Mouse (Mus musculus): ENCODE data around the gene Cox19. TPM values are rescaled to one million over a fixed set of nuclear protein-coding genes. Genes with fewer than 3 reads are reported as not detected.

Gene Cox19
- polyA plus RNA-seq, 1 experiment = 250 TPM

DNA sequence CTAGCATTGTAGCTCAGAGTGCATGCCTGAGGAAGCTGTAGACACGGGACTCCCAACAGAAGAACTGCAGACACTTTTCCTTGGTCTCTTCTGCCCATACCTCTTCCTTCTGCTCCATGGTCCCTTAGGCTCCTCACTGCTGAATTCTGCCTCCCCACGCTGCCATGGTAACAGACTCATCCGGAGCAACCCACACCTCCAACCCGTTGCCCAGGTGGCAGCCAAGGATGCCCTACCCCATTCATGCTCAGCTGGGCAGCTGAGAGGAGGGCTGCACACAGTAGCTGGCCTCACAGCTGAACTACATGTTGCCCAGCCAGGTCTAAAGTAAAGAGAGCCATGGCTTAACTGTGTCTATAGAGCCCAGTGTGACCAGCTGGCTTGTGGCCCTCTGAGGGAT is 62.6 kb downstream of the Cox19 start:
- no peak overlapping the region for H3K4me3 ChIP-seq (ENCODE audit: insufficient read depth, low read depth, low read length)
- peaks cover 12% of the 10 kb centered on the region for H3K4me1 ChIP-seq (ENCODE audit: control insufficient read depth, insufficient read depth, insufficient read length, low read length)
- H3K27ac ChIP-seq (replicated peaks; ENCODE audit: low read depth, low read length) = no peak overlapping the region

DNA sequence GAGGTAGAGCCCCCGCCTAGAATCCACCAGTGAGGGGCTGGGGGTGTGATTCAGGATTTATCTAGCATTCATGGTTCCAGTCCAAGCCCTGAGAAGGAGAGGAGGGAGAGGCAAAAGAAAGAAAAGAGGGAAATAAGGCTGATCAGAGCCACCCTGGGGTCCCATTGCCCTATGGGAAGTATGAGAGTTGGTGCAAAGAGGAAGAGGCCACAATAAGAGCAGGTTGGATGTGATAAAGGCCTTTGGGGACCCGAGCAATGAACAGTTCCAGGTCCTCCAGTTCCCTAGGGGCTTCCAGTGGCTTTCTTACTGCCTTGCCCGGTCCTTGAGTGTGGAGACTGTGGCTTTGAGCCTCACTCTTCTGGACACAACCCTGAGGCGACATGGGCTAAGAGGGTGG is 63.4 kb downstream of the Cox19 start:
- Histone ChIP-seq H3K4me3 (ENCODE audit: insufficient read depth, low read depth, low read length) (no peak overlapping the region), H3K4me1 (ENCODE audit: control insufficient read depth, insufficient read depth, insufficient read length, low read length) (peaks cover 12% of the 10 kb centered on the region), H3K27ac (replicated peaks; ENCODE audit: low read depth, low read length) (peak overlapping the region; percentile 14; the same call in 1 of the 2 replicates)

DNA sequence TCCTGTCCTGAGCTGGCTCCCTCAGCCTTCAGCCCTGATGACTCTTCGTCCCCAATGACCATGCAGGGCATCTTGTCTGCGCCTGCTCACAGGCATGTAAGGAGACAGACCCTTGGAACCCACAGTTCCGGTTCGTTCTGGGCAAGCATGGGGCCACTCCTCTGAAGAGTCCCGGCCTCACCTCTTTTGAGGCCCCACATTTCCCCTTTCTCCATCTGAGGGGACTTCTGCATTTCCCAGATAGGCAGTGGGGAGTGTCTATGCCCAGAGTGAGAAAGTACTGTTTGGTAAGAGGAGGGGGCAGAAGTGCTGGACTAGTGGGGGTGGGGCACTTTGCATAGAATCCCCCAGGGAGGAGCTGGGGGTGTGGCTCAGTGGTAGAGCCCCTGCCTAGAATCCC is 64.1 kb downstream of the Cox19 start:
- peak overlapping the region; percentile 41 for H3K27ac ChIP-seq (replicated peaks; ENCODE audit: low read depth, low read length)
- no peak overlapping the region for H3K4me3 ChIP-seq (ENCODE audit: insufficient read depth, low read depth, low read length)
- peaks cover 12% of the 10 kb centered on the region for H3K4me1 ChIP-seq (ENCODE audit: control insufficient read depth, insufficient read depth, insufficient read length, low read length)

Other genes with a start within 250 kb of the Cox19 start
- gene Prkar1b, start 201.4 kb downstream of the Cox19 start, polyA plus RNA-seq (2012; ENCODE audit: insufficient read depth, insufficient read length, missing spikeins) = 1.0 and 2.3 TPM in 2 replicates
- 7.9 and 8.2 TPM in 2 replicates for gene Dnaaf5, start 201.2 kb downstream of the Cox19 start, polyA plus RNA-seq (2012; ENCODE audit: insufficient read depth, insufficient read length, missing spikeins)
- 19.0 and 20.1 TPM in 2 replicates for gene Sun1, start 150.8 kb downstream of the Cox19 start, polyA plus RNA-seq (2012; ENCODE audit: insufficient read depth, insufficient read length, missing spikeins)
- 36.7 and 41.1 TPM in 2 replicates for gene Get4, start 99.1 kb downstream of the Cox19 start, polyA plus RNA-seq (2012; ENCODE audit: insufficient read depth, insufficient read length, missing spikeins)
- gene Adap1, start 25.8 kb downstream of the Cox19 start, polyA plus RNA-seq (2012; ENCODE audit: insufficient read depth, insufficient read length, missing spikeins) = 14.9 and 20.4 TPM in 2 replicates
- gene Cyp2w1, start 1.2 kb upstream of the Cox19 start, polyA plus RNA-seq (2012; ENCODE audit: insufficient read depth, insufficient read length, missing spikeins) = not detected in 2 replicates
- gene Gpr146, start 26.3 kb upstream of the Cox19 start, polyA plus RNA-seq (2012; ENCODE audit: insufficient read depth, insufficient read length, missing spikeins) = 18.1 and 19.7 TPM in 2 replicates
- gene C130050O18Rik, start 53.9 kb upstream of the Cox19 start, polyA plus RNA-seq (2012; ENCODE audit: insufficient read depth, insufficient read length, missing spikeins) = 1.3 TPM in 1 of 2 replicates, not detected in the other
- 1.8 TPM in 1 of 2 replicates, not detected in the other for gene Gper1, start 71.7 kb upstream of the Cox19 start, polyA plus RNA-seq (2012; ENCODE audit: insufficient read depth, insufficient read length, missing spikeins)
- gene 3110082I17Rik, start 109.1 kb upstream of the Cox19 start, polyA plus RNA-seq (2012; ENCODE audit: insufficient read depth, insufficient read length, missing spikeins) = 3.5 and 6.0 TPM in 2 replicates
- 12.4 and 13.1 TPM in 2 replicates for gene Zfand2a, start 133.1 kb upstream of the Cox19 start, polyA plus RNA-seq (2012; ENCODE audit: insufficient read depth, insufficient read length, missing spikeins)
- gene Uncx, start 192.1 kb upstream of the Cox19 start, polyA plus RNA-seq (2012; ENCODE audit: insufficient read depth, insufficient read length, missing spikeins) = not detected in 2 replicates

Data from brown adipose tissue, adult 24 weeks (tissue).